Mouse (Mus musculus) G1E (cell line): ENCODE data around the gene Mcu. TPM values are rescaled to one million over a fixed set of nuclear protein-coding genes. Genes with fewer than 3 reads are reported as not detected.

Experiments
- ATAC-seq: 2 replicates; pipeline ENCODE4 v1.8.0; 2016; ENCODE audit warnings: mild to moderate bottlenecking; ENCODE audit not compliant: insufficient number of reproducible peaks, poor library complexity, low FRiP score, severe bottlenecking; ENCODE audit errors: extremely low read depth
- DNase-seq: peaks from one replicate; pipeline ENCODE4 v3.0.0; 2012; ENCODE audit warnings: low spot score
- H3K27me3 ChIP-seq: 2 replicates; pipeline ENCODE4 v1.6.1; 2012; ENCODE audit warnings: mild to moderate bottlenecking, low read length, inconsistent platforms; ENCODE audit not compliant: insufficient read depth
- H3K36me3 ChIP-seq: replicated peaks from 2 replicates; pipeline ENCODE3; 2012; ENCODE audit warnings: mild to moderate bottlenecking, inconsistent platforms
- H3K4me1 ChIP-seq: 2 replicates; pipeline ENCODE4 v1.6.1; 2012; ENCODE audit warnings: low read depth, low read length, inconsistent platforms, mixed read lengths; ENCODE audit not compliant: insufficient read depth
- H3K4me3 ChIP-seq: 2 replicates; pipeline ENCODE4 v1.5.1; 2012; ENCODE audit warnings: low read depth, mild to moderate bottlenecking, inconsistent platforms, low read length, moderate library complexity, mixed read lengths
- H3K9me3 ChIP-seq: replicated peaks from 2 replicates; pipeline ENCODE4 v1.6.1; 2012; ENCODE audit warnings: inconsistent platforms
- CTCF ChIP-seq: IDR thresholded peaks from 2 replicates; pipeline ENCODE4 v1.5.1; 2012; ENCODE audit warnings: low read depth, low read length, inconsistent platforms, mixed read lengths
- GATA1 ChIP-seq: IDR thresholded peaks from 2 replicates; pipeline ENCODE4 v1.6.1; 2012; ENCODE audit warnings: borderline replicate concordance, low read length, inconsistent platforms, mixed read lengths
- GATA2 ChIP-seq: IDR thresholded peaks from 2 replicates; pipeline ENCODE4 v1.6.1; 2012; ENCODE audit warnings: low read depth, low read length, inconsistent platforms, borderline replicate concordance
- POLR2AphosphoS5 ChIP-seq: IDR thresholded peaks from 2 replicates; pipeline ENCODE4 v1.6.1; 2012; ENCODE audit warnings: low read depth, low read length, inconsistent platforms; ENCODE audit not compliant: insufficient replicate concordance
- TAL1 ChIP-seq: conservative IDR thresholded peaks from 2 replicates; pipeline ENCODE4 v1.6.1; 2012; ENCODE audit warnings: low read depth, low read length, inconsistent platforms, mixed read lengths
- polyA plus RNA-seq: library from polyadenylated mRNA; stranded (reverse); fragments of >175 nt; gene quantifications from 2 replicates; pipeline ENCODE4 v1.2.3, GENCODE M21; 2012
- total RNA-seq, 2 experiments: library from RNA; stranded (forward) in 1 of 2; stranded (reverse) in 1 of 2; fragments of 200-1000 nt in 1 of 2; fragments of >200 nt in 1 of 2; fragmentation: Nextera tagmentation in 1 of 2; gene quantifications; 2 replicates each; pipeline ENCODE4 v1.2.3; 2014 to 2017

Gene Mcu
- total and polyA plus RNA-seq, 3 experiments = 5.1 to 25.6 (median 22.5) TPM

DNA sequence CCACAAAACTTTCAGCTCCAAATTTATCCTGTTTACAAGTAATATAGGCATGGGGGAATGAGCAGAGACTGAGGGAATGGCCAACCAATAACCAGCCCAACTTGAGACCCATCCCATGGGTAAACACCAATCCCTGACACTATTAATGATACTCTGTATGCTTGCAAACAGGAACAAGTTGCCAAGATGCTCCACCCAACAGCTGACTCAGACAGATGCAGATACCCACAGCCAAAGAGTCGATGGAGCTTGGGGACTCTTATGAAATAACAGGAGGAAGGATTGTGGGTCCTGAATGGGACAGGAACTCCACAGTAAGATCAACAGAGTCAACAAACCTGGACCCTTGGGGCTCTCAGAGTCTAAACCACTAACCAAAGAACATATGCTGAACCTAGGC, 127.1 kb downstream of the Mcu start:
- Histone ChIP-seq H3K36me3 (peaks cover 10% of the 10 kb centered on the region), H3K9me3 (peaks cover 4% of the 10 kb centered on the region), H3K4me3 (no peak overlapping the region), H3K27me3 (no peaks in the 10 kb centered on the region), H3K4me1 (no peaks in the 10 kb centered on the region)
- DNase-seq = no peak
- no peak for TF ChIP-seq GATA2
- TF ChIP-seq CTCF = no peak
- TF ChIP-seq TAL1 = no peak
- no peak for TF ChIP-seq POLR2AphosphoS5
- TF ChIP-seq GATA1 = no peak
- ATAC-seq = no peak

DNA sequence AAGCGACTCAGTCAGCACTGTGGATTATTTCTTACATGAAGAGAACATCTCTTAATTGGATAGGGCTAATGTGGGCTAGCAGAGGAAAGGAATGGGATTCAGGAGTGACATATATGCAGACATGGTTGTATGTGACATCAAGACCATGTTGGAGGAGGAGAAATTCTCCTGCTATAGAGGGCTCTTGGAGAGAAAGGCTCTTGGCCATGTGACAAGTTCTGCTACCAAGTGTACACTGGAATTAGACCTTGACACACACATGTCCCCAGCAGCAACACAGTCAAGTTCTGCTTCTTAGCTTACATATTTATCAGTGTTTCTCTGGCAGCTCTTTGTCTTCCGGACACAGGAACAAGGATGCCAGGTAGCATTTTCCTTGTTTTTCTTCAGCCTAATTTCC, 129.1 kb downstream of the Mcu start:
- DNase-seq (no peak), ATAC-seq (no peak)
- TF ChIP-seq TAL1 (no peak), POLR2AphosphoS5 (no peak), CTCF (no peak), GATA1 (no peak), GATA2 (no peak)
- peaks cover 12% of the 10 kb centered on the region for H3K36me3 ChIP-seq
- H3K4me3 ChIP-seq = no peak overlapping the region
- peaks cover 4% of the 10 kb centered on the region for H3K9me3 ChIP-seq
- H3K4me1 ChIP-seq = no peaks in the 10 kb centered on the region
- H3K27me3 ChIP-seq = no peaks in the 10 kb centered on the region

DNA sequence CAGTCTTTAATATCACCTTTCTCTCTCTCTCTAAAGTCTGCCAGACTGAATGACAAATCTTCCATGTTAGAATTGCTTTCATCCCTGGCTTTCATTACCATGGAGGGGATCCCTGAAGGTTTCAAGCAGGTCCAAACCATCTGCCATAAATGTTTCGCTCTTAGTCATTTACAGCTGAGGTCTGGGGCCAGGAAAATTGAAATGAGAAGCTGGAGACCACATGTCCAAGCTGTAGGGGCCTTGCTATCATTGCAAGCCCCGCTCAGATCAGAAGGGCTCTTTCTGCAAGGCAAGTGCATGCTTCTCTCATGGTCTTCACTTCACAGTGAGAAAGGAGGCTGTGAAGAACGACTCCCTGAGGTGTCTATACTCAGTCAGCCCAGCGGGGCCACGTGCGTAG, 132.2 kb downstream of the Mcu start:
- Histone ChIP-seq H3K36me3 (peaks cover 12% of the 10 kb centered on the region), H3K9me3 (no peaks in the 10 kb centered on the region), H3K27me3 (no peaks in the 10 kb centered on the region), H3K4me1 (no peaks in the 10 kb centered on the region), H3K4me3 (no peak overlapping the region)
- TF ChIP-seq POLR2AphosphoS5 (no peak), GATA2 (no peak), TAL1 (no peak), GATA1 (no peak), CTCF (no peak)
- DNase-seq (no peak), ATAC-seq (no peak)

DNA sequence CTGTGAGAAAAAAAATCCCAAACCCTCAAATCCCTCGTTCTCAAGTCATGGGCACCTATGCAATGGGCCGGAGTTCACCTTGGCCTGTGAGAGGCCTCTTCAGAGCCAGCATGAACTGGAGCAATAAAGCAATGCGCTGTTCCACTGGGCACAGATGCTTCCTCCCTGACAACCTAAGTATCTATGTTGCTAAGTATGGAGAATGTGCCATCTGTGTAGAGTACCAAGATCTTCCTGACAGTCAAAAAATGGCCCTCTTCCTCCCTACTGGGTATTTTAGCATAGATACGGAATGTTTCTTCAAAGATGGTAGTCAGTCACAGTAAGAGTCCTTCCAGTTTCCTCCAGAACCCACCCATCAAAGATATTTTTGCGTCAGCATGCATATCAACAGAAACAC, 135.1 kb downstream of the Mcu start:
- H3K9me3 ChIP-seq = no peaks in the 10 kb centered on the region
- no peak overlapping the region for H3K4me3 ChIP-seq
- no peaks in the 10 kb centered on the region for H3K27me3 ChIP-seq
- peaks cover 11% of the 10 kb centered on the region for H3K36me3 ChIP-seq
- TF ChIP-seq GATA1 = no peak
- no peaks in the 10 kb centered on the region for H3K4me1 ChIP-seq
- DNase-seq = no peak
- no peak for ATAC-seq

DNA sequence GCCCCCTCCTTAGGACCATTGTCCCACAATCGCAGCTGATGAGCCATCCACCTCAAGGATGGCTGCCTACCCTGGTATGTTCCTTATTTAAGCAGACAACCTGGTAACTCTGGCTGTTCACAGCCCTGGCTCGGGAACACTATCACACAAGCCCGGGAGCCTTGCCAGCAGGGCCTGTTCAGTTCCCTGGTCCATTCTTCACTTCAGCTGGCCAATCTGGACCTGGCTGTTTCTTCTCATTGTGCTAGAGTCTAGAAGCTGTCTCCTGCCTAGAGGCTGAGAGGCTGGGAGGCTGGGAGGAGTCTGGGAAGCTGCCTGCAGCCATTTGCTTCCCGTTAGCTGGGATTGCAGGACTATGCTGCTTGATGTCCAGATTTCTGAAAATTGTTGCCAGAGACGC, 146.0 kb downstream of the Mcu start:
- Histone ChIP-seq H3K4me3 (no peak overlapping the region), H3K4me1 (no peaks in the 10 kb centered on the region), H3K9me3 (no peaks in the 10 kb centered on the region), H3K36me3 (peaks cover 18% of the 10 kb centered on the region), H3K27me3 (no peaks in the 10 kb centered on the region)
- DNase-seq (no peak), ATAC-seq (no peak)
- TF ChIP-seq POLR2AphosphoS5 (no peak), TAL1 (no peak), GATA2 (no peak), GATA1 (no peak), CTCF (no peak)

DNA sequence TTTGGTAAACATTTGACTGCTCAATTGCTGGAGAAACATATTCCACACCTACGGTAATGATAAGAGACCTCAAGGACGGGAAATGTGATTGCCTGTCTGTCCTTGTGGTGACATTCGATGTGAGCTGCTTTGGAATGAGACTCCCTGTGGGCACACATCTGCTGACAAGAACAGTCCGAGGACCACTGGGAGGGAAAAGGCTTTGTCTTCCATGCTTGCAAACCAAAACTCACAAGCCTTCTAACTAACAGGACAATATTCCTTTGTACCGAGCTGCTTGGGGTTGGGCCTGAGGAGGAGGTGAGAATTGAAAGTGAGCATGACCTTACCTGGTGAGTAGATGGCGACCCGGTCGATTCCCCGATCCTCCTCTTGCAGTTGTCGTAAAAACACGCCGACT, 149.2 kb downstream of the Mcu start:
- ATAC-seq = no peak
- no peaks in the 10 kb centered on the region for H3K4me1 ChIP-seq
- H3K4me3 ChIP-seq = no peak overlapping the region
- peaks cover 24% of the 10 kb centered on the region for H3K36me3 ChIP-seq
- no peaks in the 10 kb centered on the region for H3K27me3 ChIP-seq
- TF ChIP-seq GATA1 = no peak
- no peak for TF ChIP-seq POLR2AphosphoS5
- no peak for TF ChIP-seq CTCF
- TF ChIP-seq TAL1 = no peak
- no peak for TF ChIP-seq GATA2
- no peaks in the 10 kb centered on the region for H3K9me3 ChIP-seq
- DNase-seq = no peak

DNA sequence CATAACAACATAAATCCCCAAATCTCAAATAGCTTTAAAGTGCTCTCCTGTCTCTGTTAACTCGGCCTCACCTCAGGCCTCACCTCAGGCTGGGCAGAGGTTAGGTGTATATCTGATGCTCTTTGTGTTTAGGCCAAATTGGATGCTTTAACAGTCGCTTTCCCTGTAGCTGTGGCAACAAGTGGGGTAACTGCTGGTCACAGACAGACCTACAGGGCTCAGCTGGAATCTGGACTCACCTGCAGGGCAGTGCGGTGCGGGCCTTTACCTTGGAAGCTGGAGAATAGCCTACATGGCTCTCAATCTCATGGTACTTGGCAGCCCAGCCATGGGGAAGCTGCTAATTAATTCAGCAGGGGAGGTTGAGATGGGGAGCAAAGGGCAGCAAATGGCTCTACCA, 149.9 kb downstream of the Mcu start:
- no peak for DNase-seq
- no peak overlapping the region for H3K4me3 ChIP-seq

More for the DNA sequence above, 149.9 kb downstream of the Mcu start:
- H3K27me3 ChIP-seq = no peaks in the 10 kb centered on the region
- H3K9me3 ChIP-seq = no peaks in the 10 kb centered on the region
- no peak for ATAC-seq
- H3K4me1 ChIP-seq = no peaks in the 10 kb centered on the region
- peaks cover 28% of the 10 kb centered on the region for H3K36me3 ChIP-seq
- TF ChIP-seq TAL1 (no peak), POLR2AphosphoS5 (no peak), GATA2 (no peak), CTCF (no peak), GATA1 (no peak)
